Mouse (Mus musculus) forebrain, postnatal 0 days (tissue): ENCODE data around the gene Hax1. TPM values are rescaled to one million over a fixed set of nuclear protein-coding genes. Genes with fewer than 3 reads are reported as not detected.

ENCODE experiments used
- ATAC-seq: fragments of 200-750 bp; cut with Nextera tagmentation; 2 replicates; pipeline ENCODE4 v1.8.0; 2017; ENCODE audit warnings: mild to moderate bottlenecking, moderate library complexity
- DNase-seq: peaks from one replicate; pipeline ENCODE4 v3.0.0-alpha.2; 2015
- H3K27ac ChIP-seq: fragments of 300-500 bp; sonication (generic); 2 replicates; pipeline ENCODE4 v1.5.1; 2014; ENCODE audit warnings: low read depth, mild to moderate bottlenecking, antibody characterized with exemption, low read length, moderate library complexity, mixed read lengths
- H3K27me3 ChIP-seq: fragments of 300-500 bp; sonication (generic); 2 replicates; pipeline ENCODE4 v1.6.1; 2014; ENCODE audit warnings: mild to moderate bottlenecking, low read length, mixed read lengths; ENCODE audit not compliant: insufficient read depth
- H3K36me3 ChIP-seq: fragments of 300-500 bp; sonication (generic); 2 replicates; pipeline ENCODE4 v1.6.1; 2014; ENCODE audit warnings: mild to moderate bottlenecking, moderate library complexity; ENCODE audit not compliant: insufficient read depth
- H3K4me1 ChIP-seq: fragments of 300-500 bp; sonication (generic); 2 replicates; pipeline ENCODE4 v1.6.1; 2014; ENCODE audit warnings: antibody characterized with exemption; ENCODE audit not compliant: insufficient read depth
- H3K4me2 ChIP-seq: fragments of 300-500 bp; sonication (generic); 2 replicates; pipeline ENCODE4 v1.6.1; 2014; ENCODE audit warnings: low read depth, mild to moderate bottlenecking, moderate library complexity
- H3K4me3 ChIP-seq: fragments of 300-500 bp; sonication (generic); 2 replicates; pipeline ENCODE4 v1.5.1; 2014; ENCODE audit warnings: low read depth, low read length, mixed read lengths
- H3K9ac ChIP-seq: fragments of 300-500 bp; sonication (generic); 2 replicates; pipeline ENCODE4 v1.6.1; 2014; ENCODE audit warnings: mild to moderate bottlenecking
- H3K9me3 ChIP-seq: fragments of 300-500 bp; sonication (generic); 2 replicates; pipeline ENCODE4 v1.6.1; 2016; ENCODE audit warnings: low read length
- CTCF ChIP-seq: sonication (generic); IDR thresholded peaks from 2 replicates; pipeline ENCODE4 v1.5.1; 2016; ENCODE audit warnings: antibody characterized with exemption, control low read depth, low read depth
- WGBS: fragments of 180-500 bp; shearing (Covaris S2); extraction: QIAGEN DNeasy Blood & Tissue Kit; methylation state at CpG from one replicate; pipeline ENCODE4 v1.1.7; 2014; 5-methylcytosine and 5-hydroxymethylcytosine counted together
- polyA plus RNA-seq: library from polyadenylated mRNA; unstranded; fragments of >200 nt; fragmentation: Nextera tagmentation; extraction: Ambion mirVana; gene quantifications from 2 replicates; pipeline ENCODE4 v1.2.1, GENCODE M21; 2015
- total RNA-seq: library from RNA; depleted of rRNA; stranded (reverse); fragments of >200 nt; gene quantifications from 2 replicates; pipeline ENCODE4 v1.2.3, GENCODE M21; 2014; rRNA removed

Hax1 gene
- 43.9 and 59.8 TPM in 2 replicates for total RNA-seq
- 73.4 and 78.2 TPM in 2 replicates for polyA plus RNA-seq

- Histone ChIP-seq H3K27ac (peak within 1 kb of the TSS; percentile 92), H3K4me3 (peak within 1 kb of the TSS; percentile 77), H3K9ac (peak within 1 kb of the TSS; percentile 78), H3K4me1 (peaks cover 11% of the 10 kb centered on the region; the same call in 1 of the 2 replicates), H3K9me3 (no peaks in the 10 kb centered on the region), H3K27me3 (no peaks in the 10 kb centered on the region), H3K4me2 (peak within 1 kb of the TSS; percentile 62), H3K36me3 (peaks cover 27% of the 10 kb centered on the region)
- 3% methylated on average over 26 of the region's 26 CpGs for WGBS
- TF ChIP-seq CTCF = peak; percentile 28; the same call in 1 of the 2 replicates
- ATAC-seq (peak; percentile 96), DNase-seq (peak; percentile 97)
Measured at GRCm38 (mm10) chr3:89998612-89999054, at the start of gene Hax1. Gene Hax1 (minus strand): TSS chr3:89998780.

DNA sequence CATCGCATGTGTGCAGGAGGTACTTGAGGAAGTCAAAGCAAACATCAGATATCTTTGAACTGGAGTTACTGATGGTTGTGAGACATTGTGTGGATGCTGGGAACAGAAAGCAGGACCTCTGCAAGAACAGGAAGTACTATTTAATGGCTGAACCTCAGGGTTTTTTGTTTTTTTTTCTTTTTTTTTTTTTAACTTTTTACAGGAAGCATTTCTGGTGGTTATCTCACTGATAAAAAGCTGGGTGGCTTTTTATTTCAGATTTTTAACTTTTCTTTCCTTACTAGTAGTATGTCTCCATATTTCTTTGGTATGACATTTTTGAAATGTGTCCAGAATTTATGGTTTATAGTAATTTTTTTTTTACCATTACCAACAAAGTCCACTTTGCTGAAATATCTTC is 37.7 kb upstream of the Hax1 start:
- no peak for TF ChIP-seq CTCF
- H3K36me3 ChIP-seq = peaks cover 57% of the 10 kb centered on the region
- no peak overlapping the region for H3K27ac ChIP-seq
- 98% methylated on average over 1 of the region's 1 CpGs for whole genome bisulfite sequencing
- H3K4me1 ChIP-seq = no peaks in the 10 kb centered on the region
- DNase-seq (no peak), ATAC-seq (no peak)
- H3K9ac ChIP-seq = no peak overlapping the region
- H3K4me3 ChIP-seq = no peak overlapping the region
- no peaks in the 10 kb centered on the region for H3K9me3 ChIP-seq
- H3K4me2 ChIP-seq = no peak overlapping the region
- H3K27me3 ChIP-seq = no peaks in the 10 kb centered on the region

GRCm38 (mm10) chr3:90034653-90035052 is 36.1 kb upstream of the Hax1 start:
- no peak overlapping the region for H3K27ac ChIP-seq
- H3K4me2 ChIP-seq = no peak overlapping the region
- H3K9me3 ChIP-seq = no peaks in the 10 kb centered on the region
- H3K4me3 ChIP-seq = no peak overlapping the region
- no peaks in the 10 kb centered on the region for H3K27me3 ChIP-seq
- peaks cover 61% of the 10 kb centered on the region for H3K36me3 ChIP-seq
- TF ChIP-seq CTCF = no peak
- H3K4me1 ChIP-seq = no peaks in the 10 kb centered on the region
- DNase-seq (no peak), ATAC-seq (no peak)
- H3K9ac ChIP-seq = no peak overlapping the region
- 91% methylated on average over 2 of the region's 2 CpGs for WGBS

DNA sequence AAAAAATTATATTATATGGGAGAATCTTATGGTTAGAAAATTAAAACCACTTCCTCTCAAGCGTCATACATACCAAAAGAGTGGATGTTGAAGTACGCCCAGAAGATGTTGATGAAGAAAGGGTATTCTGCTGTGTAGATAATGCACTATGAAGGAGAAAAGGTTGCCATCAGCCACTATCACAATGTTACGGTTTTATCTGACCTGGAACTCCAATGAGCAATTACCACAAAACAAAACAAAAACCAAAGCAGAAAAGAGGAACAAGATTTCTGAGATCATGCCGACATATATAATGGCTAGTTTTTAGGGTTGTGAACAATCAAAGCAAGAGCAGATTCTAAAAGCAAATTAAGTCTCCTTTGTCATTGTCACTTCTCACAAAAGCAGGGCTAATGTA is 18.0 kb upstream of the Hax1 start:
- no peaks in the 10 kb centered on the region for H3K27me3 ChIP-seq

GRCm38 (mm10) chr3:90010291-90010690 is 11.7 kb upstream of the Hax1 start:
- H3K4me2 ChIP-seq = no peak overlapping the region
- H3K4me3 ChIP-seq = no peak overlapping the region
- H3K27me3 ChIP-seq = no peaks in the 10 kb centered on the region
- TF ChIP-seq CTCF = no peak
- 81% methylated on average over 2 of the region's 2 CpGs for WGBS
- H3K27ac ChIP-seq = no peak overlapping the region
- no peaks in the 10 kb centered on the region for H3K4me1 ChIP-seq
- ATAC-seq (no peak), DNase-seq (no peak)
- peaks cover 94% of the 10 kb centered on the region for H3K36me3 ChIP-seq
- no peaks in the 10 kb centered on the region for H3K9me3 ChIP-seq
- H3K9ac ChIP-seq = no peak overlapping the region

More for the DNA sequence above, 18.0 kb upstream of the Hax1 start:
- Histone ChIP-seq H3K9ac (no peak overlapping the region), H3K4me1 (no peaks in the 10 kb centered on the region), H3K9me3 (no peaks in the 10 kb centered on the region), H3K27ac (no peak overlapping the region), H3K4me2 (no peak overlapping the region), H3K4me3 (no peak overlapping the region), H3K36me3 (peaks cover 93% of the 10 kb centered on the region)
- WGBS = 97% methylated on average over 4 of the region's 4 CpGs
- ATAC-seq (no peak), DNase-seq (no peak)
- no peak for TF ChIP-seq CTCF

DNA sequence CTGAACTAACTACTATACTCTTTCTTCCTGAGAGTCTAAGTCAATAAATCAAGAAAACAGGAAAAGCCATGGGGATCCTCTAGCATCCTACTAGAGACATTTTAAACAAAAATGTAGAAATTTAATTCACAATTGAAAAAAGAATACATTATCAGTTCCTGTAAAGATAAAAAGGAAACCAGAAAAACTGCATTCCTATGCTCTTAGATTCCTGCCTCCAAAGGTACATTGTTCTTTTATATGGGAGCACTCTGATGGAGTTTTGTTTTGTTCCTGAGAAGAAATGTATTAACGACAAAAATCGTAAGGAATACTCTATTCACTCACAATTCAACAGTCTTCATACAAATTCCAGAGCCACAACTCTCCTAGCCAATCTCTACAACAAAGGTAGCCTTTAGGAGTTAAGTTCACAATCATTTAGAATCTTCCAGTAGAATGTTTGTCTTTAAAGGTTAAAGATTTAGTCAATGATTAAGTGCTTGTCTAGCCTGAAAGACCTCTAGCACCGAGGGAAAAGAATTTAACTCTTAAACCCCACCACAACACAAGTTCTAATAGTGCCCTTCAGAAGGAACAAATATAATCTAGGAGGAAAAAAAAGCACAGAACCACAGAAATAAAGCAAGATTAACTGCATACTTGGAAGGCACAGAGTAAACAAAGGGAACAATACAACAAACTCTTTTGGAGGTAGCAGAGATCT is 5.7 kb upstream of the Hax1 start:
- Histone ChIP-seq H3K36me3 (peaks cover 69% of the 10 kb centered on the region), H3K27ac (no peak overlapping the region), H3K9me3 (no peaks in the 10 kb centered on the region), H3K4me2 (no peak overlapping the region), H3K27me3 (no peaks in the 10 kb centered on the region), H3K4me3 (no peak overlapping the region), H3K4me1 (0 out of 2 replicates have a peak, but pooled peaks cover 2% of the 10 kb centered on the region), H3K9ac (no peak overlapping the region)
- 73% methylated on average over 3 of the region's 3 CpGs for WGBS
- no peak for TF ChIP-seq CTCF
- ATAC-seq (no peak), DNase-seq (no peak)

DNA sequence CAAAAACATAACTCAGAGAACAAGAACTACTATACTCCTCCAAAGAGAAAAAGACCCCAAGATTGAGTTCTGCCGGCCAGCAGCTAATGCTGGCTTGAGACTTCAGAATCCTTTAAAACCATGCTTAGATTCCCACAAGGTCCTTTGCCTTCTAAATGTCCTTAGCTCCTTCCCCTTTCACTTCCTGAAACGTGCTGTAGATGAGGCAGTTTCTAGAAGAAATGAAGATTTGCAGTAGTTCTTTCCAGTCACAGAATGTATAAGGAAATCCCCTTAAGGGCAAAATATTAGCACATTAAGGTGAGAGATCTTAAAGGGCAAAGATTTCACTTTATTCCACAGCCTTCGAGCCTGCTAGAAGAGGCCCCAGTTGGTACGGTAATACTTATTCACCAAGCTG is 1.2 kb upstream of the Hax1 start:
- Histone ChIP-seq H3K27me3 (no peaks in the 10 kb centered on the region), H3K36me3 (peaks cover 27% of the 10 kb centered on the region), H3K4me3 (no peak overlapping the region), H3K9ac (no peak overlapping the region), H3K9me3 (no peaks in the 10 kb centered on the region), H3K4me1 (peaks cover 11% of the 10 kb centered on the region; the same call in 1 of the 2 replicates), H3K4me2 (no peak overlapping the region), H3K27ac (no peak overlapping the region)
- no peak for TF ChIP-seq CTCF
- DNase-seq = no peak
- ATAC-seq = no peak
- WGBS = 89% methylated on average over 4 of the region's 4 CpGs
